Mouse (Mus musculus): ENCODE results near the gene Serpinb1b. TPM values are rescaled to one million over a fixed set of nuclear protein-coding genes. Genes with fewer than 3 reads are reported as not detected.

Gene Serpinb1b
- 0.02 TPM in 1 of 2 replicates, not detected in the other for polyA plus RNA-seq (2012; rRNA removed)

DNA sequence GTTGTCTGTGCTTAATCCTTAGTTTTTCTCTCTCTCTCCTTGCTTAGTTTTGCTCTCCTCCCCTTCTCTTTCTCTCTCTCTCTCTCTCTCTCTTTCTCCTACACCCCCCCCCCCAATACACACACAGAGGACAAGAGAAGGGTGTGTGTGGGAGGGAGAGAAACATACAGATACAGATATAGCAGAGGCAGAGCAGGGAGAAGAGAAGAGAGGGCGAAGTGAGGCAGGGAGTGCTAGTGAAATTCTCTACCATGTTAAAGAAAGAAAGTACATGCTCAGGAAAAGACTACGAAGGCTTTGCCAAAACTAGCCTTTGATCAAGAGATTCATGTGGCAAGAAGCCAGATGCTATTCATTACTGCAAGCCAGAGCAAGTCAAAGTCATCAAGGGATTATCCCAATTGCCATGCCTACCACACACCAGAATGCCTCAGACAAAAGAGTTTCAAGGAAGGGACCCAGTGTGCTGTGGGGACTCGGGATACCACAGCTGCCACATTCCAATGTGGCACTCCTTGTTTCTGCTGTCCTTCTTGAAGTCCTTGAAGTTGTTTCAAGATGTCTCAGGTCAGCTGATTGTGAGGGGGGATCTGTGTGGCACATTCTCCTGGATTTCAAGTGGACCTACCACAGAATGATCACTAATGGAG, at the start of gene Serpinb1b:
Serpinb1b (plus strand) TSS at position 520 of the 650 bp plus-strand sequence.

Other genes with a start within 250 kb of the Serpinb1b start
- gene Serpinb1a, start 227.4 kb upstream of the Serpinb1b start, polyA plus RNA-seq (2012; rRNA removed): 7.5 and 11.4 TPM in 2 replicates
- gene Serpinb1c, start 180.4 kb upstream of the Serpinb1b start, polyA plus RNA-seq (2012; rRNA removed): not detected in 2 replicates
- 4.6 and 5.2 TPM in 2 replicates for gene Serpinb6b, start 113.4 kb upstream of the Serpinb1b start, polyA plus RNA-seq (2012; rRNA removed)
- 1.1 and 1.2 TPM in 2 replicates for gene Serpinb9, start 75.3 kb upstream of the Serpinb1b start, polyA plus RNA-seq (2012; rRNA removed)
- 0.01 and 0.03 TPM in 2 replicates for gene Serpinb9b, start 51.2 kb upstream of the Serpinb1b start, polyA plus RNA-seq (2012; rRNA removed)
- gene Serpinb9c, start 81.2 kb downstream of the Serpinb1b start, polyA plus RNA-seq (2012; rRNA removed): 0.01 TPM in 1 of 2 replicates, not detected in the other
- not detected in 2 replicates for gene Serpinb9d, start 114.4 kb downstream of the Serpinb1b start, polyA plus RNA-seq (2012; rRNA removed)
- 0.01 and 0.03 TPM in 2 replicates for gene Serpinb9e, start 171.0 kb downstream of the Serpinb1b start, polyA plus RNA-seq (2012; rRNA removed)
- 0.01 TPM in 1 of 2 replicates, not detected in the other for gene Serpinb9f, start 245.5 kb downstream of the Serpinb1b start, polyA plus RNA-seq (2012; rRNA removed)